Mouse (Mus musculus) 3T3-L1 (cell line): ENCODE data around the gene Atp23.

Experiments
- DNase-seq: peaks from one replicate; pipeline ENCODE4 v3.0.0-alpha.2; 2015; ENCODE audit warnings: low read depth, low spot score

Atp23 gene

DNA sequence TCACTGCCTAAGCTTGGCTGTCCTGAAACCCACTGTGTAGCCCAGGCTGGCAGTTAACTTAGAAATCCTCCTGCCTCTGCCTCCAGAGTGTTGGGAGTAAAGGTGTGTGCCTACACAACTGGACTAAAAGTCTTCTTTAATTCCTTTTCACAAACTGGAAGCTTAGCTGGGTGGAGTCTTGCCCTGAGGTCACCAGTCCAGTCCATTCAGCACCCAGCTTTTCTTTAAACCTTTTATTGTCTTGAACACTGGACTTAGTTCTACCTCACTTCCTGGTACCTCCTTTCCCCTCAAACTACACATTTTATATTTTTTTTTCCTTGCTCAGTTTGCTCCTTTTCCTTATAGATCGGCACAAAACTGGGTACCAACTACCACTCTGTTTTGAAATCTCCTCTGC is 10.3 kb upstream of the Atp23 start:
- no peak for DNase-seq

DNA sequence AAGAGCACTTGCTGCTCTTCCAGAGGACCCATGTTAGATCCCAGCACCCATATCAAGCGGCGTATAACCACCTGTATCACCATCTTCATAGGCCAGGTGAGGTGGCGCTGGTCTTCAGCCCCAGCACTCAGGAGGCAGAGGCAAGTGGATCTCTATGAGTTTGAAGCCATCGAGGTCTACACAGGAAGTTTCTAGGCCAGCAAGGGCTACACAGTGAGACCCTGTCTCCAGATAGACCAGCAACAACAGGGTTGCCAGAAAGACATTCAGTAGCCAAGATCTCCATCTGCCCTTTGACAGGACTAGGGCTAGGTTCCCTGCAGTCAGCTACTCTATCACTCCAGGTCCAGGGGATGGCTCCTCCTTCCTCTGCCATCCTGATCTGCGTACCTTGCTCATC is 5.7 kb upstream of the Atp23 start:
- no peak for DNase-seq

DNA sequence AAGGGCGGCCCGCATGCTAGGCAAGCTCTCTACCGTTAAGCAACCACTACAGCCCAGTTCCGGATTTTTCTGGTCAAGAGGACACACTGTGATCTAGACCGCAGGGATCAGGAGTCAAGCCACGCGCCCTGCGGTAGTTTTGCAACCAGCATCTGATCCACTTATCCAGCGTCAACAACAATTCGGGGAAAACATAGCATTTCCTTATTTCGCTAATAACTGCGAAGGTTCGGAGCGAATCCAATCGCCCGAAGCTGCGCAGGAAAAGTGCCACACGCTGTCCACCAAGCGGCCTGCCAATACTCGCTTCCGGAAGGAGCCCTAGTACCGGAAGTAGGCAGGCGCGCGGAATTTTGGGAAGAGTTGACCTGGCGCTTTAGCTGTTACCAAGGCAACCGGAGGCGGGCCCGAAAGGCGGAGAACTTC is 4.5 kb upstream of the Atp23 start:
- peak; percentile 97 for DNase-seq

DNA sequence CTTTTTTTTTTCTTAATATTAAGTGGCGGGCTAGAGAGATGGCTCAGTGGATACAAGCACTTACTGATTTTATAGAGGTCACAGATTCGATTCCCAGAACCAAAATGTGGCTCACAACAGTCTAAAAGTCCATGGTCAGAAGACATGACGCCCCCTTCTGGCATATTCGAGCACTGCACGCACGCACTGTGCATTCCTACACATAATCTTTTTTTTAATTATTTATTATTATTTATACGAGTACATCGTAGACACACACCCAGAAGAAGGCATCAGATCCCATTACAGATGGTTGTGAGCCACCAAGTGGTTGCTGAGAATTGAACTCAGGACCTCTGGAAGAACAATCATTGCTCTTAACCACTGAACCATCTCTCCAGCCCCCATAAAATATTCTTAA is 3.9 kb upstream of the Atp23 start:
- peak; percentile 39 for DNase-seq

DNA sequence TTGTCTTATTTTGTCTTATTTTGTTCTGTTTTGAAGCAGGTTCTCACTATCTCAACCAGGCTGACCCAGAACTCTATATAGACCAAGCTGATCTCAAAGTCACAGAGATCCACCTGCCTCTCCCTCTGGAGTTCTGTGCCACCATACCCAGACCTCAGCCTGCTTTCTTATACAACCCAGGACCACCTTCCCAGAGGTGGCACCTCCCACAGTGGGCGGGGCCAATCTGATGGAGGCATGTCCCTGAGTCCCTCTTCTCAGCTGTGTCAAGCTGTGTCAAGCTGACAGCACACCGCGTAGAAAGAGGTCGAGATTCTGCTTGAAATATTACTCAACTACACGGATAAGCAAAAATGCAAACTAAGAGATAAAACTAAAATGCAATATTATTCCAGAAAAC is 3.1 kb upstream of the Atp23 start:
- no peak for DNase-seq

DNA sequence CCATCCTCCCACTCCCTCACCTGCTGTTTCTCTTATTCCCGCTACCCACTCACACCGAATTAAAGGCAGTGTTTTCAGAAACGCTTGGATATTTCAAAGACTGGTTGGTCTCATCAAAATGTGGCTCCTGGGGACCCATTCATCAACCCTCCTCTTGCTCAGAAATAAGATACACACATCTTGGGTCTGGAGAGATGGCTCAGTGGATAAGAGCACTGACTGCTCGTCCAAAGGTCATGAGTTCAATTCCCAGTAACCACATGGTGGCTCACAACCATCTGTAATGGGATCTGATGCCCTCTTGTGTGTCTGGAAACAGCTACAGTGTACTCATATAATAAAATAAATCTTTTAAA is 311 bp upstream of the Atp23 start:
- no peak for DNase-seq

DNA sequence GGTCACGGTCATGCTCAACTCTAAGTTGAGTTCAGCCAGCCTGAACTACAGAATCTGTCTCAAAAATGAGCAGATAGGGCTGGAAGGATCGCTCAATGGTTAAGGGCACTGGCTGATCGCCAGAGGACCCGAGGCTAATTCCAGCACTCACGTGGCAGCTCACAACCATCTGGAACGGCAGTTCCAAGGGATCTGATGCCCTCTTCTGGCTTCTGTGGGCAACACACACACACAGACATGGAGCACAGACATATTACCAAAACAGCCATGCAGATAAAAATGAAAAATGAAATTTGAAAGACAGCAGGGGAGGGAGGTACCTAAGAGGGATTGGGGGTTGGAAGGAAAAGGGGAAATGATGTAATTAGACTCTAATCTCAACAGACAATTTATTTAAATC is 5.3 kb downstream of the Atp23 start:
- DNase-seq = no peak

DNA sequence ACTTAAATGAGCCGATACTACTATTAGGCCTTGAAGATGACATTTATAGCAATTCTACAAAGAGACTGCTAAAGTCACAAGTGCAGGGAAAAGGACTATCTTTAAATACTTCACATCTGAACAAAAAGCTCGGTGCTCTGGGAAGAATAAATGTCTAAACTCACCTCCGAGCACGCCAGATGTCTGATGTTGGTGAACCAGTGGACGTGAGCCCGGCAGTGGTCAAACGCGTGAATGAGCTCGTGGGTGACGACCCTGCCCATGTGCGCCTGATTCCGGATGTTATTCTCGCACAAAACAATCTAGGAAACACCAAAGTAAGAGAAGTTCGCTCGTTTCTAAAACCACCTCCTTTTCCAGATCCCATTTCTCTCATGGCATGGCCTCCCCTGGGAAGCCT is 7.1 kb downstream of the Atp23 start:
- no peak for DNase-seq

DNA sequence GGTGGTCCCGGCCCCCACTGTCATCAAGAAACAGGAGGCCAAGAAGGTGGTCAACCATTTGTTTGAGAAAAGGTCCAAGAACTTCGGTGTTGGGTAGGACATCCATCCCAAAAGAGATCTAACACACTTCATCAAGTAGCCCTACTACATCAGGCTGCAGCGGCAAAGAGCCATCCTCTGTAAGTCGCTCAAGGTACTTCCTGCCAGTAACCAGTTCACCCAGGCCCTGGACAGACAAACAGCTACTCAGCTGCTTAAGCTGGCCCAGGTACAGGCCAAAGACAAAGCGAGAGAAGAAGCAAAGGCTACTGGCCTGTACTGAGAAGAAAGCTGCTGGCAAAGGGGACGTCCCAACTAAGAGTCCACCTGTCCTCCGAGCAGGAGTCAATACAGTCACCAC is 8.0 kb downstream of the Atp23 start:
- DNase-seq = no peak

DNA sequence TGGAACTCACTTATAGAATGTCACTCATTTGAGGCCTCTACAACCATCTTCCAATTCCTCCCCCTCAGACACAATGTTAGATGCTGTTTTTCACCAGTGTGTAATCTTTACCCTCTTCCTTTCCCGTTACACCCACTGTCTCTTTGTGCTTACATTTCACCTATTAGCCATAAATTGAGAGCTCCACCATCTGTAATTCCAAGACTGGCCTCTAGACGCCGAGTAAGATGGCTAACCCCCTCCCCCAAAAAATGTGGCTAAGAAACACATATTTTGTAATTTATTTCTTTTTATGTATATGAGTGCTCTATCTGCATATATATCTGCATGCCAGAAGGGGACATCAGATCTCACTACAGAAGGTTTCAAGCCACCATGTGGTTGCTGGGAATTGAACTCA is 27.4 kb downstream of the Atp23 start:
- no peak for DNase-seq

DNA sequence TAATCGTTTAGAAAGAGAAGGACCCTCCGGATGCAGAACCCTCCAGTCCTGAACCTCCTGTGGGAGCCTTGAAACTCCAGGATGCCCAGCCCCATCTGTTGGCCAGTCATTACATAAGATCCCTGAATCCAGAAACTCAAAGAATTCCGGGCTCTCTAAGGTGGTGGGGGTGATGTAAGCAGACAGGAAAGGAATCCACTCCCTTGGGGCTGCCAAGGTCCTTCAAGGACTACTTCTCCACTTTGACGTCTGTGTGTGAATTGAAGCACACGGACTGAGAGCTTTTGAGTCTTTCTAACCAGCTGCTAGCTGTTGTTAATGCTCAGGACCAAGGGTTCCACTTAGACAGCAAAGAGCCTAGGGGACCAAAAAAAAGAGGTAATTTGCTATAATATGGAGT is 28.9 kb downstream of the Atp23 start:
- DNase-seq = no peak

DNA sequence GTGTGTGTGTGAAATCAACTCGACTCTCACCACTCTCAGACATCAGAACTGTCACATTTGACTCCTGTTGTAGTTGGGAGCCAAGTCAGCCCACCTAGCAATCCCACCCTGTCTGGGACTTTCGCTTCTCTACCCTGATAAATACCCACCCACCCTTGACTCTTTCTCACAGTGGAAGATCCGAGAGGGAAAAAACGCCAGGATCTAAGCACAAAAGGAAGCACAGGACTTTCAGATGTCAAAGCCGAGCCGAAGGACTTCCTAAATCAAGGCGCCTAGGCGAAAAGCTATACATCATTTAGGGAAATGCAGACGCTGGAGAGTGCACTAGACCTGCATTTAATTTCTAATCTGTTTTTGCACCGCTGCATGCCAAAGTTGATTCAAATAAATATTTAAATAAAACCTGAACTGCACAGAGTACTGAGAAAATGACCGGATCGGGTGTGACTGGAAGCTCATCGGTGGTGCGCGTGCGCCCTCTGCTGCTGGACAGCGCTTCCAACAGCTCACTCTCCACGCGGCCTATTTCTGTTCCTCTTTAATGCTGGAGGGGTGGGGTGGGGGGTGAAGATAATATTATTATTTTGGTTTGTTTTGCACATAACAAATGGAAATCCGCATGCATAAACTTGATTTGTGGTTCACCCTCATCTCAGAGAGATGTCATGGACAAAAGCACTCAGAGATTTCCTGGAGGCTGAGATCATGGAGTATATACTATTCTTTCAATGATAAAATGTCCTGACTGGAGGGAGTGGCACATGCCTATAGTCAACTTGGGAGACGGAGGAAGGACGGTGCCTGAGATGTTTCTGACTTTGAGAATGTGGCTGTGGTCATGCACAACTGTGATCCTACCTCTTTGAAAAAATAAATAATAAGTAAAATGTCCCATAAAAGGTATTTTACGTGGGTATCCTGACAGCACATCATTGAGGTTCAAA is 31.5 kb downstream of the Atp23 start:
- DNase-seq = peak; percentile 70

DNA sequence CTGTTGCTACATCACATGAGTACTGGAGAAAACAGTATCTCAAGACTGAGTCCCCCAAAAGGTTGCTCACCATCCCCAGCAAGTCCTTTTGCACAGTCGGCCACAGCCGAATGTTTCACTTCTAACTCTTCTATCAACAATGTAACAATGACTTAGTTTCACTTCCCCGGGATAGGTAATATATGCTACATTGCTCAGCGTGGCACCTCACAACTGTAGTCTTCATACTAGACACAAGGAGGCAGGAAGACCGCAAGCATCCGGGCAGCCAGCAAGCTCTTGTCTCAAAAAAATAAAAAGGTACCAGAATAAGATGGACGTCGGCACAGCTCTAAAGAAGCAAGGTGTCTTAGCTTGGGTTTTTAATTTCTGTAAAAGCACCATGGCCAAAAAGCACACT is 35.9 kb downstream of the Atp23 start:
- no peak for DNase-seq

DNA sequence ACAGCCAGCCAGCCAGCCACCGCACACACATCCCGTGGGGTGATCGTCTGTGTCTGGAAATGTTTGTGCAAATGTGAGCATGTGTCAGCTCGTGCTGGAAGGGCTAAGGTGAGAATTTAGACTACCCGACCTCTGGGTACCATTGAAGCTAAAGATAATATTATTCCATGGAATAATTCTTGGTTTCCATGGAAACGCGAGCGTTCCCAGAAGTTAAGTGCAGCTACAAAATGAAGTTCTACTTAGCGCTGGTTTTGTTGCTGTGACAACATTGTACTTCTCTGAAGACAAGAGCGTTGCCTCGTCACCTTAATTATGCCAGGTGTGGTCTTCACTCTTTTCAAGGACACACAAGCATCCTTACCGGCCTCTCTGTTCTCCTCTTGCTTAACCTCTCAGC is 39.0 kb downstream of the Atp23 start:
- DNase-seq = no peak

DNA sequence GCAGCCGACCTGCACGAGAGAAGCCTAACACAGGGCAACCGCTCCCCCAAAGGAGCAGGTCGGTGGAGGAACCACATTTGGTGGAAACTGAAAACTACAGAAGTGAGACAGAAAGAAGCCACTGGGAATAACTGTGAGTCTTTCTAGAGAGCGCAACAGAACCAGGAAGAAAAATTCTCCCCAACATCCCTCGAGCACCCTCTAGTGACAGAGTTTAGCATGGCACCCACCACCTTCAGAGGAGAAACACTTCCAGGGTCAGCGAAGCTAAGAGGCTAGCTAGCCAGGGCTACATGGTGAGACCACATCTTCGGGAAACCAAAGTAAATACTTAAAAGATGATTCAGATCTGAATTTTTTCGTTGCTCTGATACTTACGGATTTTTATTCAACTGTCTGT is 47.9 kb downstream of the Atp23 start:
- peak; percentile 50 for DNase-seq

DNA sequence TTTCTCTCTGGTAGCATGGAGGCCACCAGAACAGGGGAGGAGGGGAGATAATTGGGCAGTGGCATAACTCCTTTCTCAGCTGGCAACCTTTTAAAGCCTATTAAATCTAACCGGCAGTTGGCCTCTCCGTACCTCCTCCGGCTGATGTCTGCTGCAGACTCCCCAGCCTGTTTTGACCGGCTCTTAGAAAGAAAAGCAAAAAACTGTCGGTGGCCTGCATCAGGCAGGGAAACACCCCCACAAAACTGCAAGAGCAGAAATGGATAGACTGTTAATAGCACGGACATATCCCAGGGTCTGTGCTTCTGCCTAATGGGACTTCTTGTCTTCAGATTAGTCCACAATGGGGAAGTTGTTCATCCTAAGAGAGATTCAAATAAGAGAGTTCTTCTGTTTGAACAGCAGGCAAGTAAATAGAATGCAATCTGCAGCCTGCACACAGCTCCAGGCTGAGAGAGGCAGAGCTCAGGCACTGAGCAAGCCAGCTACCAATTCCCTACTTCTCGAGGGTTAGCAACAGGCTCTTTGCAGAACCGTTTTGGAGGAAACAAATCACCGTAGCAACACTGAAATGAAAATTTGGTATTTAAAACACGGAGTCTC is 55.7 kb downstream of the Atp23 start:
- no peak for DNase-seq

DNA sequence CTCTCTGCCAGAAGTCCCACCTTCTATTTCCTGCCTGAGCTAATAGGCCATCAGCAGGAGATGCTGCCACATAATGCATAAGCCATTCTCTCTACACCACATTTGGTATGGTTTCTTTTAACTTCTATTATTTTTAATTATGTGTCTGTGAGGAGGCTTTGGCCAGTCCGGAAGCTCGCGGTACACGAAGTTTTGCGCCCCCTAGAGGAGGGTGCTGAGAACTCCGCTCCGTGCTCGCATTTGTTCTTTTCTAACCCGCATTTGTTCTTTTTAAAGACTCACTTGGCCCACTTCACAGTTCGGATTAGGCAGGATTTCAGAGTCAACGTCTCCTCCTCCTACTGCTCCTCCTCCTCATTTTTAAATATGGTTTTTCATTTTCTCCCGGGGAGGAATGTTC is 56.5 kb downstream of the Atp23 start:
- DNase-seq = no peak

DNA sequence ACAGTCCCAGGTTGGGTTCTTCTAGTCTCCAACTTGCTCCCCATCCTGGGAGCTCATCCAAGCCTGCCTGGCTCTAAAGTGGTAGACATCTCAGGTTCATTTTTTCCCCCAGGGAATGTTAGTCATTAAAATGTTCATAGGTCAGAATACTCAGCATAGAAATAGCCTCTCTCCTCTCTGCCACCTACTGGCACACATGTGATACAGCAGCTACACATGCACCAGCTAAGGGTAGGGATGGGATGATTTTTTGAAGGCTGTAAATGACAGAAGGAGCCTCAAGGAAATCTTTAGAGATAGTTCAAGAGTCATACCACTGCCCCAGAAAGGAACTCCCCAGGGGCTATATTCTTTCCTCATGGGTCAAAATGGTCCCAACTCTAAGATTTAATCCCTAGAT is 60.9 kb downstream of the Atp23 start:
- DNase-seq = peak; percentile 22

DNA sequence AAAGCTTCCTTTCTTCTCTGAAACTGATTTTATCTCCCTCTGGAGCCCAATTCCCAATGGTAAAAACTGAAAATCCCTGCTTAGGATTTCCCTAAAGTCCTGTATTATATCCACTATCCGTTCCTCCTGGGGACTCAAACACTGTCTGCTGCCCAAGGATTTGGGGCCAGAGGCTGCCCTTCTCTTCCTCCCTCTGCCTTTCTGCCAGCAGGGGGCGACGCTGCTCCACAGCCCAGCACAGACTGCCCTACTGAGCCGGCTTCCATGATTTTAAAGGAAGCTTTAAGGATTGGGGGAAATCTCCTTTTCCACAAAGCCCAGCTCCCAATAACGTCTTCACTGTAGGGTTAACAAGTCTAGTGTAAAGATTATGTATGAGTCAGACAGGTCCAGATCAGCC is 68.1 kb downstream of the Atp23 start:
- DNase-seq = peak; percentile 16

DNA sequence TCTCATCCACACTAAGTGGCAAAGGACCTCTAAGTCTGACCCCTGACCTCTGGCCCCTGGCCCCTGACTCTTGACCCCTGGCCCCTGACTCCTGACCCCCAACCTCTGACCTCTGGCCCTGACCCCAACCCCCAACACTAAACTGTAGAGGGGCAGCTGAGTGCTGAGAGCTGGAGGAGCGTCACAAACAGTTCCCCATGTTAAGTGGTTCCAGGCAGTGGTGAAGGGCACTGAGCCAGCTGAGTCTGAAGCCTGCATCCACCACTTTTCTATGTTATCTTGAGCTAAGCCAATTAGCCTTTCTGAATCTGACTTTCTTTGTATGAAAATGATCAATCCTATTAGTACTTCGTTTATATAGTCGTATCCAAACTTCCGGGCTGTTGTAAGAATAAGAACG is 69.8 kb downstream of the Atp23 start:
- DNase-seq = no peak

DNA sequence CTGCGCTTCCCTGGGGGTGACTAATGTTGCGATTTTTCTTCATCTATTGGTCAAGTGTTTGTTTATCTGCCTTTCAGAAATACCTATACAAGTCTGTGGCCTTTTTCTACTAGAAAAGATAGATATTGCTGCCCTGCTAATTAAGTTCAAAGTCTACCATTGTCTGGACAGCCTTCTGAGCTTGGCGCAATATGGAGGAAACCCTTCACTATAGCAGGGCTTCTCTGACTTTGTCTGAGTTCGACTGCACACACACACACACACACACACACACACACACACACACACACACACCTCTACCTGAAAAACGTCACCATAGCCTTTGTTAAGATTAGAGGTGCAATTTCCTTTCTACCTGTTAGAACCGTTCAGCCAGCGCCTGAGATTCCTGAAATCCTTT is 72.5 kb downstream of the Atp23 start:
- DNase-seq = no peak

DNA sequence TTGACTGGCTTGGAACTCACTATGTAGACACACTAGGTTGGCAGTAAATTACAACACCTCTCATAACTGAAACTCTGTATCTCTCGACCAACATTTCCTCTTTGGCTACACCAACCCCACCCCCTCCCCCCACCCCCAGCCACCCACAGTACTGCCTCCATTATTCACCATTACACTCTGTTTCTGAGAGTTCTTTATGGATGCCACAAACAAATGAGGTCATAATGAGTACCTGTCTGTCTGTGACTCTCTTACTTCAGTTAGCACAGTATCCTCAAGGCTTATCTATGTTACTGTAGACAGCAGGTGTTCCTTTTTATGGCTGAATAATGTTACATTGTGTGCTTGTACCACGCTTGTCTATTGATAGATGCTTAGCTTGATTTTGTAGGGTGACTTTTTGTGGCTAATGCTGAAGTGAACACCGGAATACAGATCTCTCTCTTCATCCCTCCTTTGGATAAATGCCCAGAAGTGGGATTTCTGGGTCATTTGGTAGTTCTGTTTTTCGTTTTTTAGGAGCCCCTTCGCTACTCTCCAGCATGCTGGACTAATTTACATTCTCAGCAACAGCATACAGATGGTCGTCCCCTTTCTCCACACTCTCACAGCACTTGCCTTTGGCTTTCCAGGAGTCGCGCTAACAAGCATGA is 73.1 kb downstream of the Atp23 start:
- no peak for DNase-seq

DNA sequence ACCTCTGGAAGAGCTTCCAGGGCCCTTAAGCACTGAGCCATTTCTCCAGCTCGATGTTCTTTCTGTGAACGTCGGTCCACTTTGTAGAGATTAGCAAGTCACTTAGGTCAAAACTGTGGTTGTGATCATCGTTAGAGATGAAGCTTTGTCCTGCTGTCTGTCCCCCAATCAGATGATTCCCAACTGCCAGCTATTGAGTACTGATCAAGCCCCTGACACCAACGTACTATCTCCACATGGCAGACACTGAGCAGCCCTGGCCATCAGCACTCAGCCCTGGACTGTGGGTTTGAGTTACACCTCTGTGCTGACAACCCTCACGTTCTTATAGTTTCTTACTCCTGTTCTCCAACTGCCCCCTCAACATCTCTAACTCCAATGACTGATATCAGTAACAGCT is 74.2 kb downstream of the Atp23 start:
- no peak for DNase-seq
